Mouse (Mus musculus) liver, embryonic 14.5 days (tissue): ENCODE measurements around the gene Setx. TPM values are rescaled to one million over a fixed set of nuclear protein-coding genes. Genes with fewer than 3 reads are reported as not detected.

Source experiments
- ATAC-seq: fragments of 200-750 bp; cut with Nextera tagmentation; 2 replicates; pipeline ENCODE4 v1.8.0; 2017; ENCODE audit warnings: moderate number of reproducible peaks, mild to moderate bottlenecking, moderate library complexity; ENCODE audit not compliant: insufficient read depth
- DNase-seq, 3 experiments: peaks; one replicate each; pipeline ENCODE4 v3.0.0-alpha.2; 2012 to 2013; ENCODE audit warnings: low read depth in 3 of 3, low spot score in 3 of 3
- H3K27ac ChIP-seq: fragments of 300-500 bp; sonication (generic); 2 replicates; pipeline ENCODE4 v1.5.1; 2014; ENCODE audit warnings: moderate library complexity, mild to moderate bottlenecking, control low read depth, inconsistent platforms
- H3K27me3 ChIP-seq: fragments of 300-500 bp; sonication (generic); 2 replicates; pipeline ENCODE4 v1.6.1; 2014; ENCODE audit warnings: mild to moderate bottlenecking, low read length, moderate library complexity; ENCODE audit not compliant: control insufficient read depth, insufficient read depth
- H3K36me3 ChIP-seq: fragments of 300-500 bp; sonication (generic); replicated peaks from 2 replicates; pipeline ENCODE4 v1.6.1; 2014; ENCODE audit warnings: low read depth; ENCODE audit not compliant: control insufficient read depth, insufficient read depth
- H3K4me1 ChIP-seq, 2 experiments: fragments of 200-500 bp in 1 of 2; fragments of 300-500 bp in 1 of 2; sonication (generic) in 1 of 2; replicated peaks; 2 replicates each; pipeline ENCODE4 v1.6.1; 2012 to 2014; ENCODE audit warnings: antibody characterized with exemption in 1 of 2, inconsistent platforms in 1 of 2, low read length in 1 of 2; ENCODE audit not compliant: control insufficient read depth in 2 of 2, insufficient read depth in 2 of 2
- H3K4me2 ChIP-seq: fragments of 300-500 bp; sonication (generic); 2 replicates; pipeline ENCODE4 v1.6.1; 2014; ENCODE audit warnings: low read depth, mild to moderate bottlenecking, control low read depth, moderate library complexity
- H3K4me3 ChIP-seq, 2 experiments: fragments of 200-500 bp in 1 of 2; fragments of 300-500 bp in 1 of 2; sonication (generic) in 1 of 2; 2 replicates each; pipeline ENCODE4 v1.5.1; 2012 to 2014; ENCODE audit warnings: low read depth in 2 of 2, low read length in 2 of 2, mild to moderate bottlenecking in 2 of 2, control low read depth in 1 of 2, inconsistent platforms in 1 of 2, moderate library complexity in 1 of 2; ENCODE audit not compliant: insufficient read depth in 1 of 2
- H3K9ac ChIP-seq: fragments of 300-500 bp; sonication (generic); replicated peaks from 2 replicates; pipeline ENCODE4 v1.6.1; 2014; ENCODE audit warnings: mild to moderate bottlenecking, control low read depth, moderate library complexity
- H3K9me3 ChIP-seq: fragments of 300-500 bp; sonication (generic); 2 replicates; pipeline ENCODE4 v1.6.1; 2016; ENCODE audit warnings: low read length, mixed read lengths; ENCODE audit not compliant: control insufficient read depth
- CTCF ChIP-seq: IDR thresholded peaks from 2 replicates; pipeline ENCODE4 v1.5.1; 2016; ENCODE audit warnings: antibody characterized with exemption, low read depth, control low read depth
- EP300 ChIP-seq: IDR thresholded peaks from 2 replicates; pipeline ENCODE4 v1.6.1; 2016; ENCODE audit warnings: antibody characterized with exemption, low read depth
- WGBS: fragments of 180-500 bp; shearing (Covaris S2); extraction: QIAGEN DNeasy Blood & Tissue Kit; methylation state at CpG from one replicate; pipeline ENCODE4 v1.1.7; 2014; ENCODE audit not compliant: insufficient replicate concordance; 5-methylcytosine and 5-hydroxymethylcytosine counted together
- polyA plus RNA-seq, 2 experiments: library from polyadenylated mRNA; depleted of rRNA in 1 of 2; stranded (reverse) in 1 of 2; unstranded in 1 of 2; fragments of >200 nt; fragmentation: Nextera tagmentation in 1 of 2; extraction: Ambion mirVana in 1 of 2; gene quantifications; 2 replicates each; pipeline versions ENCODE4 v1.2.1 to v1.2.3; 2012 to 2014

Setx gene
- polyA plus RNA-seq (2012; rRNA removed) (2.0 and 2.8 TPM in 2 replicates), polyA plus RNA-seq (2014; fragmentation: Nextera tagmentation; extraction: Ambion mirVana) (3.4 and 3.9 TPM in 2 replicates)

DNA sequence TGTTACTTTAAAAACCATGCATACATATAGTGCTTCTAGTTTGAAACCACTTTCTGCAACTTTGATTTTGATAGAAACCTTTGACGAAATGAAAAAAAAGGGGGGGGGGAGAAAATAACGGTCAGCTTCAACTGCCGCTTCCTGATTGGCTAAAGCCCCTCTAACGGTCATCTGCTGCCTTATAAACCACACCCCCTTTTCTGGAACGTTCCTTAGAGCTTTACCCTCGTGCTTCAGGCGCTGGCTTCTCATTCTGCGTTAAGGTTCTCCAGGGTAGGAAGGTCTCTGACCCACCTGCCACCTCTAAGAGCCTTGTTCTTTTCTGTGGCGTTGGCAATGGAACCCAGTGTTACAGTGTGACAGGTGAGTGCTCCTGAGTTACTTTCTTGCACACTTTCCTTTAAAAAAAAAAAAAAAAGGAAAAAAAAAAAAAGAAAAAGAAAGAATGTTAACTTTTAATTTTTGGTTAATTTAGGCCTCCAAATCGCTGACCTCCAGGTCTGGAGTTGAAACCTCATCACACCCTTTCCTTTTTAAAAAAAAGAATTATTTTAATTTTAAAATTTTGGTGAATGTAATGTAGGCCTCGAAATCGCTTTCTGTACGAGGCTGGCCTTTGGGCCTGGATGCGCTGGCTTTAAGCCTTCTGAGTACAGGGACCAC lies at the start of gene Setx:
Gene Setx (plus strand): TSS at position 275 of the 663 bp plus-strand sequence.
- peak within 1 kb of the TSS; percentile 80 to 85 for H3K4me3 ChIP-seq
- DNase-seq = no peak
- H3K9me3 ChIP-seq = no peaks in the 10 kb centered on the region
- 65% methylated on average over 14 of the region's 14 CpGs for WGBS
- H3K27ac ChIP-seq = peak within 1 kb of the TSS; percentile 65
- no peaks in the 10 kb centered on the region for H3K36me3 ChIP-seq
- TF ChIP-seq CTCF (no peak), EP300 (no peak)
- H3K27me3 ChIP-seq = no peaks in the 10 kb centered on the region
- peak within 1 kb of the TSS; percentile 73 for H3K4me2 ChIP-seq
- H3K4me1 ChIP-seq = peaks cover 7 to 8% of the 10 kb centered on the region in 2 experiments
- H3K9ac ChIP-seq = peak within 1 kb of the TSS; percentile 83
- no peak for ATAC-seq

DNA sequence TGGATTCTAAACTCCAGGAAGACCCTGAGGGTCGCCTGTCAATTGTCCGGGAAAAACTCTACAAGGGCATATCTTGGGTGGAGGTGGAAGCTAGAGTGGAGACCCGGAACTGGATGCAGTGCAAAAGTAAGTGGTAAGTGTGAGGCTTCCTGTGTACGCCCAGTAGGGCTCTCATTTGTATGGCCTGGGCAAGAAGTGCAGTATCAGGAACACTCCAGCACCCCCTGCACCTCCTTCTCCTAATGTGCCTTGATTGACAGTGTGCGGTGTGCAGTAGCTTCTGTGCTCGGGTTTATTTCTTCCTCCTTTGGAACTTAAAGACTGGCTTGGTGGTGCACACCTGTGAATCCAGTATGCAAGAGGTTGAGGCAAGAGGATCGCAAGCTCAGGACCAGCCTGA lies 49.3 kb upstream of the Setx start:
- Histone ChIP-seq H3K27ac (no peak overlapping the region), H3K4me1 (no peaks in the 10 kb centered on the region), H3K9me3 (no peaks in the 10 kb centered on the region), H3K27me3 (no peaks in the 10 kb centered on the region), H3K4me2 (no peak overlapping the region), H3K4me3 (no peak overlapping the region), H3K36me3 (peaks cover 51% of the 10 kb centered on the region), H3K9ac (no peak overlapping the region)
- TF ChIP-seq EP300 (no peak), CTCF (no peak)
- DNase-seq (no peak), ATAC-seq (no peak)
- 77% methylated on average over 7 of the region's 7 CpGs for WGBS

DNA sequence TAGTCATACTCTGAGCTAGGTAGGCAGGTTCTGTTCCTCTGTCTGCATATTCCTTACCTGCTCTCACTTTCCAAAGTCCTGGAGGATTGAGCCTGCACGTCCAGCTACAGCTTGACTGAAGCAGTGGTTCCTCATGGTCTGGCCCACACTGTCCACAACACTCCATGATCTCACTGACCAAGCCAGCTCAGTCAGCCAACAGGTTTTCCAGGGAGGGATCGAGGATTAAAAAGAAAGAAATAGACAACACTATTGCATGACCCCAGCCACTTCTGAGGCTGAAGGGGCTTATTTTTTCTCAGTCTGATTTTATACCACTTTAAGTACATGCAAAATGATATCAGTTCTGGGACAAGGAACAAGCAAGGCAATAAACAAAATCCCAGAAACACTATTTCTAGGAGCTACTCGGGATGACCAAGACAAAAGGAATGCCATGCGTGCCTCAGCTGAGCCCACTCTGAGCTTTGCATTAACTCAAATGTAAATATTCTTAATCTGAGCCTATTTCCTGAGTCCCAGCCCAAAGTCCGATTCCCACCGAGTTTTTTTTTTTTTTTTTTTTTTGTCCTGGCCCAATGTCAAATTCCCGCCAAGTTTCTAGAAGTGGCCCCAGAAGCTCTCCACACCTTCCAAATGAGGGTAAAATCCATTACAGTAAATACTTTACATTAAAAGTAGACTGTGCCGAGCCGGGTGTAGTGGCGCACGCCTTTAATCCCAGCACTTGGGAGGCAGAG lies 48.5 kb upstream of the Setx start:
- no peak overlapping the region for H3K9ac ChIP-seq
- H3K9me3 ChIP-seq = no peaks in the 10 kb centered on the region
- no peak overlapping the region for H3K4me3 ChIP-seq
- no peak overlapping the region for H3K27ac ChIP-seq
- peaks cover 56% of the 10 kb centered on the region for H3K36me3 ChIP-seq
- DNase-seq (no peak), ATAC-seq (no peak)
- H3K4me1 ChIP-seq = no peaks in the 10 kb centered on the region
- no peaks in the 10 kb centered on the region for H3K27me3 ChIP-seq
- 79% methylated on average over 11 of the region's 11 CpGs for WGBS
- H3K4me2 ChIP-seq = no peak overlapping the region
- TF ChIP-seq CTCF = no peak
- TF ChIP-seq EP300 = no peak

DNA sequence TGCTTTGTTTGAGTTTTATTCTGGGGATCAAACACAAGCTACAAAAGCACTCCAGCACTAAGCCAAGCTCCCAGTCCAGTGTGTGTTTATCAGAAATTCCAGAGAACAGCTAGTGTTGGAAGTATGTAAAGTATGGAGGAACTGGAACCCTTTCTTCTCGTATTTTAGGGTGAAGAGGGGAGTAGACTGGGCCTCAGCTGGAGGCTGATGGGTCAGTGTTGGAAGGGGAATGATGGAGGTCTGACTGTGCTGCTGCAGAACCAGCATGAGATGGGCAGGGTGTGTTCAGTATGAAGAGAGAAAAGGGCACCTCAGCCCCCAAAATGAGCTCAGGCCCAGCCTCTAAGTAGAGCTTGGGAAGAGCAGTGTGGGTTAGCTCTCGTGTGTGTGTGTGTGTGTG lies 47.8 kb upstream of the Setx start:
- WGBS = 58% methylated on average over 2 of the region's 2 CpGs
- ATAC-seq = no peak
- no peak overlapping the region for H3K4me3 ChIP-seq
- no peak overlapping the region for H3K27ac ChIP-seq
- H3K4me1 ChIP-seq = no peaks in the 10 kb centered on the region
- no peak overlapping the region for H3K4me2 ChIP-seq
- no peak for TF ChIP-seq CTCF
- TF ChIP-seq EP300 = no peak
- no peaks in the 10 kb centered on the region for H3K27me3 ChIP-seq
- no peaks in the 10 kb centered on the region for H3K9me3 ChIP-seq
- H3K9ac ChIP-seq = no peak overlapping the region
- peaks cover 55% of the 10 kb centered on the region for H3K36me3 ChIP-seq
- no peak for DNase-seq

DNA sequence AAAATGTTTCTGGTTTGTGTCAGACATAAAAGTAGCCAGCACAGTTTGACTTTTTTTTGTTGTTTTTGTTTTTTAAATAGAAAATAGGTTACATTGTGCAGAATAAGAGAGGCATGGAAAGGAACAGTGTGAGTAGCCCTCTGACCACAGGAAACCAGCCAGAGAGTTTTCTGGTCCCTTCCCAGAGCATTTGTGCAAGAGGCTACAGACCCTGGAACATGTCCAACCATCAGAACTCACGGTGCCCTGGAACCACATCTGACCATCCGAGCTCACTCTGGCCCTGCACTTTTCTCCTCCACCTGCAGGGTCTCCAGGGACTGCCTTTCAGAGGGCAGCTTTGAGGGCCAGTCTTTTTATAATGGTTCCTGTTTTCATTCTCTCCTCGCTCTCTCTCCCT lies 42.0 kb upstream of the Setx start:
- Histone ChIP-seq H3K9me3 (no peaks in the 10 kb centered on the region), H3K9ac (no peak overlapping the region), H3K4me2 (no peak overlapping the region), H3K4me3 (no peak overlapping the region), H3K36me3 (peaks cover 47% of the 10 kb centered on the region), H3K27me3 (no peaks in the 10 kb centered on the region), H3K4me1 (no peaks in the 10 kb centered on the region), H3K27ac (no peak overlapping the region)
- ATAC-seq (no peak), DNase-seq (no peak)
- TF ChIP-seq EP300 (no peak), CTCF (no peak)
- 73% methylated on average over 3 of the region's 3 CpGs for WGBS
